Mouse (Mus musculus) cerebellum, adult 2 months (tissue): Measurements from ENCODE around the gene Pde10a. TPM values are rescaled to one million over a fixed set of nuclear protein-coding genes. Genes with fewer than 3 reads are reported as not detected.
A peak's percentile ranks its signal among the peaks of the same experiment; 100 is the strongest.

Source experiments
- DNase-seq, 2 experiments: peaks; one replicate each; pipeline ENCODE4 v3.0.0; 2021
- H3K27ac ChIP-seq: fragments of 200-500 bp; 2 replicates; pipeline ENCODE4 v1.5.1; 2012; ENCODE audit warnings: low read length, control low read depth, inconsistent platforms; ENCODE audit not compliant: insufficient read depth
- H3K27me3 ChIP-seq: fragments of 200-500 bp; 2 replicates; pipeline ENCODE4 v1.6.1; 2012; ENCODE audit warnings: inconsistent platforms, mild to moderate bottlenecking, low read length, moderate library complexity; ENCODE audit not compliant: control insufficient read depth, insufficient read depth
- H3K4me1 ChIP-seq: fragments of 200-500 bp; 2 replicates; pipeline ENCODE4 v1.6.1; 2011; ENCODE audit warnings: low read length; ENCODE audit not compliant: control insufficient read depth, insufficient read depth
- H3K4me3 ChIP-seq: fragments of 200-500 bp; replicated peaks from 2 replicates; pipeline ENCODE3; 2011; ENCODE audit warnings: mild to moderate bottlenecking, low read depth, low read length, control low read depth; ENCODE audit not compliant: insufficient read depth
- CTCF ChIP-seq: fragments of 200-500 bp; IDR thresholded peaks from 2 replicates; pipeline ENCODE4 v1.5.1; 2011; ENCODE audit warnings: low read depth, mild to moderate bottlenecking, control low read depth, low read length, moderate library complexity, borderline replicate concordance; ENCODE audit not compliant: insufficient read depth
- POLR2A ChIP-seq: fragments of 200-500 bp; IDR thresholded peaks from 2 replicates; pipeline ENCODE4 v1.6.1; 2011; ENCODE audit warnings: low read length, control low read depth, borderline replicate concordance; ENCODE audit not compliant: insufficient read depth
- WGBS: fragments of 180-500 bp; shearing (Covaris S2); methylation state at CpG from one replicate; pipeline ENCODE4 v1.1.7; 2018; 5-methylcytosine and 5-hydroxymethylcytosine counted together
- polyA plus RNA-seq: library from polyadenylated mRNA; depleted of rRNA; stranded (reverse); fragments of >200 nt; gene quantifications from 2 replicates; pipeline ENCODE4 v1.2.3, GENCODE M21; 2012

Pde10a gene
- polyA plus RNA-seq, 1 experiment = 40.9 TPM

DNA sequence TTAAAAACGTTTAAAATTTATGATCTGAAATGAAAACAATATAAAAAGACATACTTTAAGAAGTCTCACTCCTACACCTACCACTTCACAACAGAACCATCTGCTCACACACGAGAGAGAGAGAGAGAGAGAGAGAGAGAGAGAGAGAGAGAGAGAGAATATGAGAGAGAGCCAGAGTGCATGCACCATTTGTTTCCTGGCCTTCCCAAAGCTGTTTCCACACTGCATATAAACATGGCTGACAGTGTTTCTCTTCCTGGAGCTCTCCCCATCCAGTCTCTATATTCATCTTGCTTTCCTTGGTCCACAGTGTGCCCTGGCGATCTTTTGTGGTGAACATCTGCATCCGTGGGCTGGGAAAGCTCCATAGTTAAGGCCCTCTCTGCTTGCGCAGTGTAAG is 253.7 kb downstream of the Pde10a start:
- Histone ChIP-seq H3K4me1 (peaks cover 17% of the 10 kb centered on the region), H3K27me3 (no peaks in the 10 kb centered on the region), H3K4me3 (no peak overlapping the region), H3K27ac (no peak overlapping the region)
- no peak for TF ChIP-seq POLR2A
- TF ChIP-seq CTCF = no peak
- no peak for DNase-seq
- 65% methylated on average over 5 of the region's 5 CpGs for WGBS

DNA sequence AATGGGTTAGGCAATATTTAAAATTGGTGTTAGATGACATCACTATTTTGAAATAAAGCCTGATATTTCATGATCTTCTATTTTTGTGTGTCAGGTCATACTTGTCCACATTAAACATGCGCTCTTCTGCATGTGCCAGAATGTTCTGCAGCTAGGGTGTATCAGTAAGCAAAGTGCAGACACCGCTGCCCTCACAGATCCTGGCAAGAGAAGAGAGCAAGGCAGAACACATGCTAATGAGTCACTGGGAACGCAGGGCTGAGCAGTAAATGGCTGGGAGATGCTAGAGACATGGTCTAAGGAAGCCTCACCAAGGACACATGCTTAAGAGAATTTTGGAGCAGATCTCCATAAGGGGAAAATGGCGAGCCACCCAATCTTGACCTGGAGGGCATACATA is 255.3 kb downstream of the Pde10a start:
- TF ChIP-seq CTCF = no peak
- TF ChIP-seq POLR2A = no peak
- H3K4me1 ChIP-seq = peaks cover 23% of the 10 kb centered on the region
- H3K4me3 ChIP-seq = no peak overlapping the region
- DNase-seq = no peak
- no peak overlapping the region for H3K27ac ChIP-seq
- no peaks in the 10 kb centered on the region for H3K27me3 ChIP-seq
- WGBS = 84% methylated on average over 4 of the region's 4 CpGs

DNA sequence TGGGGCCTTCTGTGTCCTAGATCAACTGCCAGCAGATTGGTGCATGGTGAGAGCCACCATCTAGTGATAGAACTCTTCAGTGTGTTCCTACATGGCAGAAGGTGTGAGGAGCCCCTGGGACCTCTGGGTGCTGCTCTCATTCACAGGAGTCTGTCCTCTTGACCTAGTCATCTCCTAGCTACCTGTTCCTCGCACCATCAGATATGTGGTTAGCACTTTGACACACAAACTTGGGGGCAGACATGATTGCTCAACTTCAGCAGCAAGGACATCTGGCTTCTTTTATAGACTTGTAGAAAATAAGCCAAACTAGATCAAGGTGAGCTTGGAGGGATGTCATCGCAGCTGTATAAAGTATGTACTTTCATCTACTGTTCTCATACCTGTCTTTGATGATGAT is 255.9 kb downstream of the Pde10a start:
- Histone ChIP-seq H3K4me1 (peaks cover 19% of the 10 kb centered on the region), H3K4me3 (no peak overlapping the region), H3K27ac (no peak overlapping the region), H3K27me3 (no peaks in the 10 kb centered on the region)
- WGBS = over 99% methylated on average over 2 of the region's 2 CpGs
- no peak for DNase-seq
- TF ChIP-seq CTCF (no peak), POLR2A (no peak)

DNA sequence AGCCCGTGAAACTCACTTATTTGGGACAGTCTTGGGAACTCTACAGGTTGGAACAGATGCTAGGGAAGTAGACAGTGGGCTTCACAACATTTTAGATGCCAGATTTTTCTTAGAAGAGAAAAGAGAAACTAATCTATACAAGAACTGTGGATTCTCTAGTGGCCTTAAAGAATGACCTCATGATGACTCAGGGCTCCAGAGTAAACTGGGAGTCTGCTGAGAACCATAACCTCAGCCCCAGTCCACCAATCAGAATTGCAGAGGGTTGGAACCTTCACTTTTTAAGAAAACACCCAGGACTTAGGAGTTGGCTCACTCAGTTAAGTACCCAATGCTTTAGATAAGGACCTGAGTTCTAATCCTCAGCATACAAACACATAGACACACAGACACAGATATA is 256.4 kb downstream of the Pde10a start:
- Histone ChIP-seq H3K27me3 (no peaks in the 10 kb centered on the region), H3K4me3 (no peak overlapping the region), H3K27ac (no peak overlapping the region), H3K4me1 (peaks cover 19% of the 10 kb centered on the region)
- 84% methylated on average over 1 of the region's 1 CpGs for WGBS
- DNase-seq = no peak
- no peak for TF ChIP-seq POLR2A
- no peak for TF ChIP-seq CTCF

DNA sequence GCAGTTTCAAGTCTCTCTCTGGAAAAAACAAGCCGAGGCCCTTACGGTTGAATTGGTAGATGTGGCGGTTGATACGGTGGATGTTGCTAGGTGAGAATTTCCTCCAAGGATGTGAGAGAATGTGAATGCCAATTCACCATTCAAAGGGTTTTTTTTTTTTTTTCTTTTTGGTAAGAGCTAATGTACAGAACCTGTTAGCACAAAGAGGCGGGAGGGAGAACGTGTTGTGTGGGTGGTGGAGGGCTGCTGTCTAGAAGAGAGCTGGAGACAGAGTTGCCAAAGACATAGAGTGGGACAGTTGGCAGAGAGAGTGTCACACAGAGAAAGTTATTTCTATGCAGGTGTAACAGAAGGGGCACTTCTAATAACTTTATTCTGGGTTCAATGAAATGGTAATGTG is 260.7 kb downstream of the Pde10a start:
- Histone ChIP-seq H3K27ac (no peak overlapping the region), H3K4me3 (no peak overlapping the region), H3K27me3 (no peaks in the 10 kb centered on the region), H3K4me1 (peaks cover 25% of the 10 kb centered on the region)
- DNase-seq = no peak
- TF ChIP-seq POLR2A = no peak
- TF ChIP-seq CTCF = no peak
- 69% methylated on average over 6 of the region's 6 CpGs for WGBS

DNA sequence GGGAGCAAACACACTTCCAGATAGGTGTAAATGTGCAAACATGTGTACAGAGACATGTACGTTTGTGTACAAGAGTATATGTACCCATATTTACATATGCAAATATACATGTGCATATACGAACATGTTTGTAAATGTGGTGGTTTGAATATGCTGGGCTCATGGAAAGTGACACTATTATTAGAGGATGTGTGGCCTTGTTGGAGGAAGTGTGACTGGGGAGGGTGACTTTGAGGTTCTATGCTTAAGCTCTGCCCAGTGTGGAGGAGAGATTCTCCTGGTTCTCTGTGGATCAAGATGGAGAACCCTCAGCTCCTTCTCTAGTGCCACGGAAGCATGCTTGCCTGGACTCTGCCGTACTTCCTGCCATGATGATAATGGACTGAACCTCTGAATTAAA is 261.3 kb downstream of the Pde10a start:
- no peak for TF ChIP-seq POLR2A
- no peak for TF ChIP-seq CTCF
- no peak for DNase-seq
- Histone ChIP-seq H3K27ac (no peak overlapping the region), H3K4me1 (peaks cover 29% of the 10 kb centered on the region), H3K4me3 (no peak overlapping the region), H3K27me3 (no peaks in the 10 kb centered on the region)
- WGBS = 92% methylated on average over 4 of the region's 4 CpGs

DNA sequence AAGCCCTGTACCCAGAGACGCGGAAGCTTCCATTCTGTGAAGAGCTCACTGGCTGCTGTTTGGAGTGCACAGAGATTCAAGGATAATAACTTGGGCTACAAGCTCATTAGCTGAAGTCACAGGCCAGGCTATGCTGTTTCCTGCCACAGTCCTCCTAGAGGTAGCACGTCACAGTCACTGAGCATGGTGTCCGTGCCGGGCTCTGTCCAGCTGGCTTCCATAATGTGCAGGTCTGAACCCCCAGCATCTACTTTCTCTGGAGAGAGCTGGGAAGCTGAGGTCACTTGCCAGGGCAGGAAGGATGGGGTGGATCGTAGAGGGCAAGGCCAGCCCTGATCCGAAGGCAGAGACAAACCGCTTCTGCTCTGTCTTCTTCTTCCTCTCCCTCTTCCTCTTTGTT is 262.6 kb downstream of the Pde10a start:
- no peak for DNase-seq
- Histone ChIP-seq H3K4me3 (no peak overlapping the region), H3K27me3 (no peaks in the 10 kb centered on the region), H3K27ac (no peak overlapping the region), H3K4me1 (peaks cover 41% of the 10 kb centered on the region)
- 64% methylated on average over 8 of the region's 8 CpGs for WGBS
- no peak for TF ChIP-seq CTCF
- TF ChIP-seq POLR2A = no peak

DNA sequence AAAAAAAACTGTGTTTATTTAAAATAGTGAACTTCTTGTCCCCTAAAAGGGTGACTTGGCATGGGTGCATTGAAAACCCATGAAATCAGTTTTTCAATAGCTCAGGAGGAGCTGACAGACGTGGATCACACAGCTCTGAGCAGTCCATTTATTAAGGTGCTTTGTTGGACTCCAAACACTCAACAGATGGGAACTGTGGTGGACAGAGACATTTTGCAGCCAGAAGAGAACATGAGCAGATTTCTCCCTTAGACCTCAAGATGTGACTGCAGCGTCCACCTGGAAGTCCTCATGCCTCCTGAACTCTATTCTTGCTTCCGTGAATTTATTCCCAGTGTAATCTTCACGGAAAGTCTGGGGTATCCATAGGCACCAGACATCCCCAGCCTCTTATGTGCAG is 266.4 kb downstream of the Pde10a start:
- Histone ChIP-seq H3K4me1 (peaks cover 32% of the 10 kb centered on the region), H3K27me3 (no peaks in the 10 kb centered on the region), H3K4me3 (no peak overlapping the region), H3K27ac (no peak overlapping the region)
- WGBS = 12% methylated on average over 4 of the region's 4 CpGs
- DNase-seq = peak in 1 of 2 experiments; percentile 69
- TF ChIP-seq POLR2A = no peak
